Mouse (Mus musculus) kidney, embryonic 14.5 days (tissue): Measurements from ENCODE around the gene Atg4a-ps. TPM values are rescaled to one million over a fixed set of nuclear protein-coding genes. Genes with fewer than 3 reads are reported as not detected.

Source experiments
- ATAC-seq: fragments of 200-750 bp; cut with Nextera tagmentation; 2 replicates; pipeline ENCODE4 v1.8.0; 2017; ENCODE audit warnings: moderate number of reproducible peaks, mild to moderate bottlenecking, moderate TSS enrichment, moderate library complexity; ENCODE audit not compliant: low FRiP score, low TSS enrichment
- H3K27ac ChIP-seq: fragments of 300-500 bp; sonication (generic); 2 replicates; pipeline ENCODE4 v1.5.1; 2014; ENCODE audit warnings: low read depth, mild to moderate bottlenecking, low read length, moderate library complexity, mixed read lengths
- H3K27me3 ChIP-seq: fragments of 300-500 bp; sonication (generic); 2 replicates; pipeline ENCODE4 v1.6.1; 2014; ENCODE audit warnings: mild to moderate bottlenecking, low read length; ENCODE audit not compliant: control insufficient read depth, insufficient read depth
- H3K36me3 ChIP-seq: fragments of 300-500 bp; sonication (generic); 2 replicates; pipeline ENCODE4 v1.6.1; 2014; ENCODE audit warnings: low read length, mixed read lengths; ENCODE audit not compliant: control insufficient read depth, insufficient read depth
- H3K4me1 ChIP-seq: fragments of 300-500 bp; sonication (generic); 2 replicates; pipeline ENCODE4 v1.6.1; 2014; ENCODE audit warnings: low read length, mixed read lengths; ENCODE audit not compliant: control insufficient read depth, insufficient read depth
- H3K4me2 ChIP-seq: fragments of 300-500 bp; sonication (generic); replicated peaks from 2 replicates; pipeline ENCODE4 v1.6.1; 2014; ENCODE audit warnings: low read depth, mild to moderate bottlenecking, low read length
- H3K4me3 ChIP-seq: fragments of 300-500 bp; sonication (generic); 2 replicates; pipeline ENCODE4 v1.5.1; 2014; ENCODE audit warnings: mild to moderate bottlenecking, low read length
- H3K9ac ChIP-seq: fragments of 300-500 bp; sonication (generic); 2 replicates; pipeline ENCODE4 v1.6.1; 2014; ENCODE audit warnings: low read depth, mild to moderate bottlenecking, low read length, moderate library complexity
- H3K9me3 ChIP-seq: fragments of 300-500 bp; sonication (generic); 2 replicates; pipeline ENCODE4 v1.6.1; 2016; ENCODE audit warnings: low read length; ENCODE audit not compliant: control insufficient read depth
- WGBS: fragments of 180-500 bp; shearing (Covaris S2); extraction: QIAGEN DNeasy Blood & Tissue Kit; methylation state at CpG from one replicate; pipeline ENCODE4 v1.1.7; 2014; 5-methylcytosine and 5-hydroxymethylcytosine counted together
- polyA plus RNA-seq: library from polyadenylated mRNA; unstranded; fragments of >200 nt; fragmentation: Nextera tagmentation; extraction: Ambion mirVana; gene quantifications from 2 replicates; pipeline ENCODE4 v1.2.1, GENCODE M21; 2014

Atg4a-ps gene
- polyA plus RNA-seq, 1 experiment from 2014 or later = 0.19 TPM

GRCm38 (mm10) chr3:103672113-103672512 lies 26.2 kb upstream of the Atg4a-ps start:
- no peak overlapping the region for H3K9ac ChIP-seq
- ATAC-seq = no peak
- 80% methylated on average over 4 of the region's 4 CpGs for WGBS
- no peaks in the 10 kb centered on the region for H3K4me1 ChIP-seq
- H3K9me3 ChIP-seq = no peaks in the 10 kb centered on the region
- no peaks in the 10 kb centered on the region for H3K36me3 ChIP-seq
- H3K27ac ChIP-seq = no peak overlapping the region
- no peaks in the 10 kb centered on the region for H3K27me3 ChIP-seq
- no peak overlapping the region for H3K4me2 ChIP-seq
- no peak overlapping the region for H3K4me3 ChIP-seq

GRCm38 (mm10) chr3:103663385-103663784 lies 17.5 kb upstream of the Atg4a-ps start:
- Histone ChIP-seq H3K9ac (no peak overlapping the region), H3K27me3 (no peaks in the 10 kb centered on the region), H3K27ac (no peak overlapping the region), H3K36me3 (no peaks in the 10 kb centered on the region), H3K4me2 (no peak overlapping the region), H3K4me1 (no peaks in the 10 kb centered on the region), H3K9me3 (no peaks in the 10 kb centered on the region), H3K4me3 (no peak overlapping the region)
- 94% methylated on average over 3 of the region's 3 CpGs for WGBS
- no peak for ATAC-seq

DNA sequence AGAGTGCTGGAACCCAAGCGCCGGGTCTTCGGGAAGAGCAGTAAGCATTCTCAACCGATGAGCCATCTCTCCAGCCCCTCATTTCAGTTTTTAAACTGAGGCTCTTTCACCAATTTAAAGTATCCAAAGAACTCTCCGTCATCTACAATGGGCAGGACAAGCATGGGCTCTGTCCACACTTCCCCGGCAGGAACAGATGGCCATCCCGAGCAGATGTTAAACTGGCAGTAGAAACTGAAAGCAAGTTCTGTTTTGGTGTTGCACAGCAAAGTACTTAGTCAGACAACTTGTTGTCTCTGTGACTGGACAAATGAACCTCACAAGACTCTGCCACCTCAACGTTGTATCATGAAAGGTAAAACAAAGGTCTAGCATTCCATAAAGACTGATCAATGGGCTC lies 15.8 kb upstream of the Atg4a-ps start:
- H3K36me3 ChIP-seq = no peaks in the 10 kb centered on the region
- H3K4me2 ChIP-seq = no peak overlapping the region
- H3K27ac ChIP-seq = no peak overlapping the region
- no peaks in the 10 kb centered on the region for H3K4me1 ChIP-seq
- whole genome bisulfite sequencing = 80% methylated on average over 8 of the region's 8 CpGs
- no peaks in the 10 kb centered on the region for H3K27me3 ChIP-seq
- H3K9me3 ChIP-seq = no peaks in the 10 kb centered on the region
- ATAC-seq = no peak
- no peak overlapping the region for H3K9ac ChIP-seq
- H3K4me3 ChIP-seq = no peak overlapping the region

DNA sequence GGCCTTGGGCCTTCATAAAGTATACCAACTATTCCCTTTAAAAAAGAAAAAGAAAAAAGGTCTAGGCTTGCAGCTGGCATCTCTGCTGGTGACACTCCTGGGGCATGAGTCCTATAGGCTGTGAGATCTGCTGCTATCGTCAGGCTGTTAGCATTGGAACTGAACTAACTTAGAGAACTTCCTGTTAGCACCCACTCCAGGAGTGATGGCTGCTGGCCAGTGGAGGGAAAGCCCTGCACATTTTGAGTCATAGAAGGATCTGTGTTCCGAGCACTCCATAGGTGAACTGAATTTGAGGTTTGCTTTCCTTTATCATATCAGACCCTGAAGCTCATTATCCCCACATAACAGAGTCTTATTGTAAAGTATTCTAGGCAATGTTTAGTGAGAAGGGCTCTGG lies 14.1 kb upstream of the Atg4a-ps start:
- Histone ChIP-seq H3K9me3 (no peaks in the 10 kb centered on the region), H3K4me1 (no peaks in the 10 kb centered on the region), H3K36me3 (no peaks in the 10 kb centered on the region), H3K27me3 (no peaks in the 10 kb centered on the region), H3K4me2 (no peak overlapping the region), H3K9ac (no peak overlapping the region), H3K27ac (no peak overlapping the region), H3K4me3 (no peak overlapping the region)
- ATAC-seq = no peak
- 68% methylated on average over 2 of the region's 2 CpGs for WGBS

DNA sequence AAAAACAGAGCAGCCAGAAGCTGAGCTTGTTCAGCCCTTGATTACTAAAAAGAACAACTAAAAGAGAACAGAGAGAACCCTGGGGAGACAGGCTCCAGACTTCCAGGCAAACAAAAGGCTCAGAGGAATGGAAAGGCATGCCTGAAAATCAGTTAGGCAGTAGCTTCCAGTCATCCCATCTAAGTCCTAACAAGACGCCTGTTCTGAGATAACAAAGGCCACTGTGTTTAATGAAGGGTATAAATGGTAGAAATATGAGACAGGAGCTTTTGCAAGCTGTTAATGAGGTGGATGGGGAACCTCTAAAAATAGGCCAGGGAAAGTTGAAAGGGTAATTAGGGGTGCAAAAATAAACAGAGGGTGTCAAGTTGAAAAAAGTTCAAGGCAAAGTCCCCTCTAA lies 4.5 kb upstream of the Atg4a-ps start:
- H3K4me3 ChIP-seq = no peak overlapping the region
- ATAC-seq = no peak
- H3K4me1 ChIP-seq = no peaks in the 10 kb centered on the region
- H3K9me3 ChIP-seq = no peaks in the 10 kb centered on the region
- no peaks in the 10 kb centered on the region for H3K27me3 ChIP-seq
- H3K4me2 ChIP-seq = no peak overlapping the region
- 31% methylated on average over 1 of the region's 1 CpGs for WGBS
- H3K9ac ChIP-seq = no peak overlapping the region
- H3K27ac ChIP-seq = no peak overlapping the region
- H3K36me3 ChIP-seq = no peaks in the 10 kb centered on the region

- ATAC-seq = no peak
- H3K4me3 ChIP-seq = no peak overlapping the region
- no peaks in the 10 kb centered on the region for H3K36me3 ChIP-seq
- 90% methylated on average over 6 of the region's 6 CpGs for WGBS
- H3K27ac ChIP-seq = no peak overlapping the region
- H3K9ac ChIP-seq = no peak overlapping the region
- H3K4me2 ChIP-seq = no peak overlapping the region
- no peaks in the 10 kb centered on the region for H3K9me3 ChIP-seq
- no peaks in the 10 kb centered on the region for H3K27me3 ChIP-seq
- no peaks in the 10 kb centered on the region for H3K4me1 ChIP-seq
Observed at GRCm38 (mm10) chr3:103649716-103650115, 3.8 kb upstream of the Atg4a-ps start.

- H3K9me3 ChIP-seq = no peaks in the 10 kb centered on the region
- ATAC-seq = no peak
- 79% methylated on average over 4 of the region's 4 CpGs for WGBS
- H3K9ac ChIP-seq = no peak overlapping the region
- no peak overlapping the region for H3K4me3 ChIP-seq
- no peak overlapping the region for H3K4me2 ChIP-seq
- H3K27me3 ChIP-seq = no peaks in the 10 kb centered on the region
- no peaks in the 10 kb centered on the region for H3K4me1 ChIP-seq
- H3K36me3 ChIP-seq = no peaks in the 10 kb centered on the region
- no peak overlapping the region for H3K27ac ChIP-seq
Observed at GRCm38 (mm10) chr3:103648486-103648885, 2.6 kb upstream of the Atg4a-ps start.

GRCm38 (mm10) chr3:103647164-103647867 lies 1.4 kb upstream of the Atg4a-ps start:
- no peak for ATAC-seq
- WGBS = 64% methylated on average over 11 of the region's 11 CpGs

DNA sequence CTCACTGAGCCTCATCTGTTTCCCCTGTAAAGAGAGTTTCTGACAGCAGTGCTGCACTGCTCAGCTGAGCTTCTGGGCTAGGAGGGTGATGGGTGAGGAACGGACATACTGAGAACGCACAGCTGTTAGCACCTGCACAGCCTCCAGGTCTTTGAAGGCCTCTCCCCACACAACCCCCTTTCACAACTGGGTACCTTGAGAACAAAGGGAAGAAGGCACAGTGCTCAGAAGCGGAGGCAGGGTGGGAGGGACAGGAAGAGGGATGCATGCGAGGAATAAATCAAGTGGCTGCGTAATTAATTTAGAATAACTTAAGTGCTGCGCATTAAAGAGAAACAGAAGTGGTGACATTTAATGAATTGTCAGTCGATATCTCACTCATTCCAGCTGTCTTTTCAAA lies 4.6 kb downstream of the Atg4a-ps start:
- Histone ChIP-seq H3K4me1 (no peaks in the 10 kb centered on the region), H3K4me2 (no peak overlapping the region), H3K9me3 (no peaks in the 10 kb centered on the region), H3K27ac (no peak overlapping the region), H3K27me3 (no peaks in the 10 kb centered on the region), H3K36me3 (no peaks in the 10 kb centered on the region), H3K9ac (no peak overlapping the region), H3K4me3 (no peak overlapping the region)
- 25% methylated on average over 7 of the region's 7 CpGs for WGBS
- 0 out of 2 replicates have a peak, but pooled peaks have one; percentile 49 for ATAC-seq

More at GRCm38 (mm10) chr3:103647164-103647867, 1.4 kb upstream of the Atg4a-ps start:
- no peak overlapping the region for H3K27ac ChIP-seq
- H3K9me3 ChIP-seq = no peaks in the 10 kb centered on the region
- H3K4me2 ChIP-seq = no peak overlapping the region
- no peaks in the 10 kb centered on the region for H3K27me3 ChIP-seq
- no peak overlapping the region for H3K9ac ChIP-seq
- H3K36me3 ChIP-seq = no peaks in the 10 kb centered on the region
- no peaks in the 10 kb centered on the region for H3K4me1 ChIP-seq
- no peak overlapping the region for H3K4me3 ChIP-seq
